11 mouse cellular contexts compared by ENCODE assay signal in the genomic region with DNA sequence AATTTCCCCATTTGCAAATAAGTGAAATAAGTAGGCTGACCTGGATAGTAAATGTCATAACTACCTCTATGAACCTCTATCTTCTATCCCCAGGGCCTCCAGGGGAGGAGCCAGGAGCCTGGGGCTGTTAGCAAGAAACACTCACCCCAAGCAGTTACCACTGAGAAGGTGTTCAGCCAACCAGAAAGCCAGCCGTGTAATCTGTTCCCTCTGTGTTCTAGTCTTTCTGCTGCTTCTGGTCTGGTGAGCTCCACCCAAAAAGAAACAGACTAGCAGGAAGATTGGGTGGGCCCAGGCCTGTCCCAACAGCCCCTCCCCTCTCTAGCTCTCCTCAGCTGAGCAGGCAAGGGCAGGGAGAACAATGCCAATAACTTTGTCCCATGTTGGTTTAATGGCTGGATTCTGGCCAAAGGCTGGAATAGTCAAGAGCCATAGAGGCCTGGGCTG. TPM values are rescaled to one million over a fixed set of nuclear protein-coding genes. Genes with fewer than 3 reads are reported as not detected.
DNase-seq lines count a peak whose midpoint lies in the region; ATAC-seq and TF ChIP-seq lines count a peak whose summit lies in the region.
"Had no signal": no experiment of that assay in that cellular context is flagged by ENCODE, and none has a peak within 500 bp of the region (broad histone marks: within the 10 kb centered on the region; RNA-seq: fewer than 3 reads in every experiment).

No protein-coding gene starts in this region.

- no peak overlapping the region for H3K4me2 ChIP-seq in kidney, embryonic 15.5 days
- H3K4me2 ChIP-seq in limb, embryonic 14.5 days (replicated peaks; ENCODE audit: low read depth, low read length, severe bottlenecking): no peak overlapping the region
- H3K4me2 ChIP-seq: hindbrain, embryonic 15.5 days had no signal

- TF ChIP-seq POLR2A in limb, embryonic 14.5 days (IDR thresholded peaks at IDR 0.05; ENCODE audit: borderline replicate concordance, extremely low read depth, insufficient read depth, insufficient read length): no peak

- no peaks in the 10 kb centered on the region for H3K9me3 ChIP-seq in kidney, embryonic 15.5 days (replicated peaks)
- no peaks in the 10 kb centered on the region for H3K9me3 ChIP-seq in limb, embryonic 14.5 days (ENCODE audit: control insufficient read depth, low read length)
- H3K9me3 ChIP-seq: hindbrain, embryonic 15.5 days had no signal

- no peak for DNase-seq in kidney, adult 9 months
- peak; percentile 42 for DNase-seq in c-Kit-positive CD71-negative TER-119-negative erythroid progenitor cells, embryonic 14.5 days (ENCODE audit: low read depth)
- DNase-seq in limb, embryonic 14.5 days (ENCODE audit: low spot score): peak; percentile 4
- DNase-seq in spleen, adult 12 weeks (ENCODE audit: low spot score): peak; percentile 35
- DNase-seq in thymus, adult 18-20 months: no peak
- no peak for DNase-seq in layer of hippocampus, adult 11-12 months (ENCODE audit: low spot score)
- DNase-seq in Muller cell, postnatal 12 days (ENCODE audit: inconsistent ontology term): no peak
- DNase-seq: embryo, embryonic 11 days had no signal

- no peaks in the 10 kb centered on the region for H3K27me3 ChIP-seq in kidney, embryonic 15.5 days
- no peaks in the 10 kb centered on the region for H3K27me3 ChIP-seq in limb, embryonic 14.5 days (ENCODE audit: control insufficient read depth, insufficient read depth, low read length)
- H3K27me3 ChIP-seq: hindbrain, embryonic 15.5 days had no signal

- H3K36me3 ChIP-seq in kidney, embryonic 15.5 days: no peaks in the 10 kb centered on the region
- no peaks in the 10 kb centered on the region for H3K36me3 ChIP-seq in limb, embryonic 14.5 days (ENCODE audit: control insufficient read depth, insufficient read depth, low read length)
- H3K36me3 ChIP-seq: hindbrain, embryonic 15.5 days had no signal

- H3K9ac ChIP-seq in kidney, embryonic 15.5 days: no peak overlapping the region
- H3K9ac ChIP-seq in limb, embryonic 14.5 days (ENCODE audit: low read depth, low read length, severe bottlenecking): no peak overlapping the region
- H3K9ac ChIP-seq: hindbrain, embryonic 15.5 days had no signal

- peaks cover 8% of the 10 kb centered on the region; the same call in 1 of the 2 replicates for H3K4me1 ChIP-seq in kidney, embryonic 15.5 days
- no peaks in the 10 kb centered on the region for H3K4me1 ChIP-seq in limb, embryonic 14.5 days (ENCODE audit: control insufficient read depth, insufficient read depth, low read length)

- ATAC-seq in kidney, embryonic 15.5 days (replicated peaks; ENCODE audit: low FRiP score): peak; percentile 72
- 0 out of 2 replicates have a peak, but pooled peaks have one; percentile 26 for ATAC-seq in limb, embryonic 14.5 days (ENCODE audit: low FRiP score, low read depth)
- ATAC-seq: midbrain, embryonic 16.5 days had no signal

- H3K27ac ChIP-seq in kidney, embryonic 15.5 days: no peak overlapping the region
- no peak overlapping the region for H3K27ac ChIP-seq in limb, embryonic 14.5 days (replicated peaks; ENCODE audit: low read depth, low read length)
- H3K27ac ChIP-seq: hindbrain, embryonic 15.5 days had no signal

- 21% methylated on average over 1 of the region's 1 CpGs for WGBS in kidney, embryonic 15.5 days
- 35% methylated on average over 1 of the region's 1 CpGs for WGBS in limb, embryonic 14.5 days

- no peak overlapping the region for H3K4me3 ChIP-seq in kidney, embryonic 15.5 days (replicated peaks)
- H3K4me3 ChIP-seq in limb, embryonic 14.5 days (replicated peaks; ENCODE audit: low read length): no peak overlapping the region
- H3K4me3 ChIP-seq: hindbrain, embryonic 15.5 days had no signal

RNA-seq across cellular contexts. Expression of gene Klf11, which starts 6.9 kb away (rescaled TPM):
- 12.4 and 13.2 TPM in 2 replicates for polyA plus RNA-seq in kidney, embryonic 15.5 days (2015; fragmentation: Nextera tagmentation; extraction: Ambion mirVana)
- 12.1 and 15.6 TPM in 2 replicates for polyA plus RNA-seq in limb, embryonic 14.5 days (2012; rRNA removed)
- polyA plus RNA-seq in limb, embryonic 14.5 days (2014; fragmentation: Nextera tagmentation; extraction: Ambion mirVana): 13.3 and 16.4 TPM in 2 replicates

RNA-seq across cellular contexts. Expression of gene Cys1, which starts 37.5 kb away (rescaled TPM):
- polyA plus RNA-seq in kidney, embryonic 15.5 days (2015; fragmentation: Nextera tagmentation; extraction: Ambion mirVana): 10.8 and 11.9 TPM in 2 replicates
- polyA plus RNA-seq in limb, embryonic 14.5 days (2012; rRNA removed): 11.3 and 13.6 TPM in 2 replicates
- 8.9 and 11.2 TPM in 2 replicates for polyA plus RNA-seq in limb, embryonic 14.5 days (2014; fragmentation: Nextera tagmentation; extraction: Ambion mirVana)

Comparison
In these comparisons a context has a peak if more than half of its experiments do, and no peak if none do; other contexts are left out.
1. DNase-seq: peak in c-Kit-positive CD71-negative TER-119-negative erythroid progenitor cells, embryonic 14.5 days (single experiment), limb, embryonic 14.5 days (single experiment) and spleen, adult 12 weeks (single experiment); none in kidney, adult 9 months (single experiment), thymus, adult 18-20 months (0 of 2), layer of hippocampus, adult 11-12 months (single experiment) and Muller cell, postnatal 12 days (single experiment).